Mouse (Mus musculus) adrenal gland, adult (tissue): ENCODE results near the gene Ncor2.

Source experiments
- DNase-seq, 2 experiments: peaks; one replicate each; pipeline ENCODE4 v3.0.0; 2022 to 2023; ENCODE audit warnings: low spot score in 1 of 2; ENCODE audit not compliant: inconsistent age in 2 of 2

Ncor2 gene

DNA sequence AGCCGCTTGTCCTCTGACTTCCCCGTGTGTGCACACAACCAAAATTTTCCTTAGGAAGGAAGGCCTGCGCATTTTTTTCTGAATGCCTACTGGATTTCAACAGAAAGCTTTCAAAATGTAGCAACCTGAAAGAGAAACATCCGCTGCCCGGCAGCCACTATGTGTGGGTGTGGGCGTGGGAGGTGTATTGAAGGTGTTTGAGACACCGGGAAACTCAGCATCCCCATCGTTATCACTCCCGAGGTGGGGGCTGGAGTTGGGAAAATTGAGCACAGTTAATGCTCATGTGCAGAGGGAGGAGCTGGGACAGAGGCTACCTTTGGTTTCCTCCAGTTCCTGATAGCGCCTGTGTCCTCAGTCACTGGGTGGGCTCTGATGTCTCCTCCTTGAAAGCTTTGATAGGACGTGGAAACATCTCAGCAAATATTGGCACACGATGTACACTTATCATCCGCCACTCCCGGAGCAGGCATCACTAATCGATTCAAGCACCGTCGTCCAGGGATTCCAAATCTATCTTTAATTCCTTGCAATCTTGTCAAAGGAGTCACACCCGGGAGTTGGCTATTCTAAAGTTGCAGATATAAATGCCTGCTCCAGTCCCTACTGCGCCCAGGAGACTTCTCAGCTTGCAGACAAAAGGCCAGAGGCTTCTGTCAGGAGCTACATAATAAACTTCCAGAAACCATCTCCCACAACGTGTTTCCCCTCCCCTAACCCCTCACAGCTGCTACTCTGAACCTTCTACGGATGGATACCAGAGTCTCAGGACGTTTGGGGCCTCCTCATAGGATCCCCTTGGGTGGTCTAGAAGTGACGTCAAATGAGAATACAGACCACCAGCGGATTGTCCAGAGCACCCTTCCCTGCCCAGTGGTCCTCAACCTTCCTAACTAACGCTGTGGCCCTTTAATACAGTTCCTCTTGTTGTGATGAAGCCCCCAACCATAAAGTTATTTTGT is 14.7 kb upstream of the Ncor2 start:
- no peak for DNase-seq

- no peak for DNase-seq
Observed at GRCm38 (mm10) chr5:125191608-125192007, 12.6 kb upstream of the Ncor2 start.

GRCm38 (mm10) chr5:125190105-125190813 is 11.2 kb upstream of the Ncor2 start:
- DNase-seq, result no peak

GRCm38 (mm10) chr5:125189625-125190024 is 10.6 kb upstream of the Ncor2 start:
- peak; percentile 93 to 96 for DNase-seq

- peak; percentile 79 to 81 for DNase-seq
Observed at GRCm38 (mm10) chr5:125188812-125189598, 10.0 kb upstream of the Ncor2 start.

GRCm38 (mm10) chr5:125184826-125185225 is 5.8 kb upstream of the Ncor2 start:
- DNase-seq, result no peak

- peak; percentile 39 to 65 for DNase-seq
Observed at GRCm38 (mm10) chr5:125183321-125184003, 4.4 kb upstream of the Ncor2 start.

GRCm38 (mm10) chr5:125180630-125181263 is 1.7 kb upstream of the Ncor2 start:
- DNase-seq, result peak; percentile 35 to 62

DNA sequence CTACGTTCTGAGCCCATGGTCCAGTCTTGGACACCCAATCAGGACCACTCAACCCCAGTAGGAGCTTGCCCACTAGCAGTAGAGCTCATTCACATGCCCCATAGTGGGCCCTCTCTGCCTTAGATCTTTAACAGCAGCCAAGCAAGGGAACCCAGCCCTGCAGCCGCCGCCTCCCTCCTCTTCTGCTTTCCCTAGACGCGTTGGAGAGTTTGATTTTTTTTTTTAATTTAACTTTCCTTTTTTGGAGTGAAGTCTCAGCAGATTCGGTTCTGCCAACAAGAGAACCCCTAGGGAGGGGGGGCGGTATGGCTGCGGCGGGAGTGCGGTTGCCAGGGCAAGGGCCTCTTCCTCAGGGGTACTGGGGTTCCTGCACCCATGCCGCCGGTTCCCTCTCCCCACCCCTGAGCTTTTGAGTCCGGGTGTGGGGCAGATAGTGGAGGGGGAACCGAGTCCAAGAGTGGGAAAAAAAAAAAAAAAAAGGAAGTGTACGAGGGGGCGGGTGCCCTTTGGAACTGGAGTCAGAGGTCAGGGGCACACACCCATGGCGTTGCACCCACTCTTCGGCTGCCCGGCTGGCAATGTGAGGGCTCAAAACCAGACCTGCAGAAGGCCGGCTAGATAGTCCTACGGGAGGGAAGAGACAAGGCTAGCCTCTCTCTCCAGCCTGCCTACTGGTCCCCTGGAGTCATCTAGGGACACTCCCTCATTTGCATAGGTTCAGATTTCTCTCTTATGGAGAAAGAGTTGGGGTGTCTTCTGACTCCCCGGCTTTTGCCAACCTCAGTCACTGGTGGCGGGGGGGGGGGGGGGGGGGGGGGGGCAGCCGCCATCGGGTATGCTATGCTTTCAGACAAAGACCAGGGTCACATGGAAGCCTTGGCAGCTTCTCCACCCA is 963 bp upstream of the Ncor2 start:
- DNase-seq, result peak in 1 of 2 experiments; percentile 89

DNA sequence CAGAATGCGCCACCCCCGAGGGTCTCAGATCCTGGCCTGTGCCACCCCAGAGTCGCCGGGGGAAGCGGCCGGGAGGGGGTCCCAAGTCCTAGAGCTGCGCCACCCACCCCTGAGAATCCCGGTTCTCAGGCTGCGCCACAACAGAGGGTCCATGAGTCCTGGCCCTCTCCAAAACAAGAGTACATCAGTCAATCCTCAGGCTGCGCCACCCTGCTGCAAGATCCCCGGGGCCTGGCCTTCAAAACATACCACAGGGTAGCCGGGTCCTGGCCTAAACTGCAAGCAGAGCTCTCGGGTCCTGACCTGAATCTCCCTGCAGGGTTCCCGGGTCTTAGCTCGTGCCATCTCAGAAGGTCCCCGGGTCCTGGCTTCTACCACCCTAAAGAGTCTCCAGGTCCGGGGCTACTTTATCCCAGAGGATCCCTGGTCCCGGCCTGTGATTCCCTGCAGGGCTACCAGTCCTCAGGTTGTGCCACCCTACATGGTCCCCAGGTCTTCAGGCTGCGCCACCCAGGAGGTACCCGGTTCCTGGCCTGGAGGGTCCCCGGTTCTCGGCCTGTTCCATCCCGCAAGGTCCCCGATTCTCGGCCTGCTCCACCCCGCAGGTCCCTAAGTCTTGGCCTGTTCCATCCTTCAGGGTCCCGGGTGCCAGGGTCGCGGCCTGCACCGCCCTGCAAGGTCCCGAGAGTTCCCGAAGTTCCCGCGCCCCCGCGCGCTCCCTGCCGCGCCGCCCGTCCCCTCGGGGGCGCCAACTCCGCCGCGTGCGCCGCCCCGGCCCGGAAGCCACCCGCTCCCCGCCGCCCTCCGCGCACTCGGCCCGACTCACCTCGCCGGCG is 630 bp downstream of the Ncor2 start:
- peak; percentile 82 to 94 for DNase-seq

DNA sequence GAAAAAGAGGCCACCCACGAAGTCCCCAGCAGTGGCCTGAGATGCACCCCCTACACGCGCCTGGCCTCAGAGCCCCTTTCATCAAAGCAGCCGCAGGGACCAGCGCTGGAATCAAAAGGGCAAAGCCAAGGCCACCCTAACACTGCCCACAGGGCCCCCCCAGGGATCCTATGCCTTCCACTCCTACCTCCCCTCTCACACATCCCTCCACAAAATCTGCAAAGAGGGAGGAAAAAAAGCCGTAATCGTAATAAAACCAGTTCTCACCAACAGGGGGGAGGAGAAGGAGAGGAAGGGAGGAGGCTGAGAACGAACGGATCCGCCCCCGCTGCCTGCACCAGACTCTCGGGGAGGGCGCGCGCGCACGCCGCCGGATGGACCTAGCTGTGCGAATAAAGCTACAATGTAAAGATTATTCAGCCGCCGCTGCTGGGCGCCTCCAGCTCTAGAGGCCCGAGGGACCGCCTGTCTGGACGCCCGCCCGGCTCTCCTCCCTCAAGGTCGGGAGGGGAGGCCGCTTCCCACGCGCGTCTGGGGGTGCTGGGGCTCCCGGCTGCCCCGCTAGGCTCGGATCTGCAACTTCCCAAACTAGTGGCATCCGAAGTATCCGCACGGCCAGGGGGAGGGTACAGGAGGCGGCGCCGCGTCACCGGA is 1.4 kb downstream of the Ncor2 start:
- DNase-seq, result peak; percentile 85 to 94

DNA sequence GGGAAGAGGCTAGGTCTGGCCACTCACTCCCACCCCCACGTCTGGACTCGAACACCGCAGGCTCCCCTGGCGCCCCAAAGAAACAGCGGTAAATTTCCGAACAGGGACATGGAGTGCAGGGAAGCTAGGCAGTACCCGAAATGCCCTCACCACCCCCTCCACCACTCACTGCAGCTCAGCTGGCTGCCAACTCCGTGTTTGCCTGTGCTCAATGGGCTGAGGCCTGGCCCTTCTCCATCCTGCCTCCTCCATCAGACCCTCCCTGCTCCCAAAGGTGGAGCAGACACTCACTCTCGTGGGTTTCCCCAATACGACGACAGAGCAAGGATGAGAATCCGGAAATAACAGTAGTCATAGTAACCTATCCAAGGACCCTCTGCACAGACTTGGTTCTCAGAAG is 2.2 kb downstream of the Ncor2 start:
- peak; percentile 70 to 83 for DNase-seq

DNA sequence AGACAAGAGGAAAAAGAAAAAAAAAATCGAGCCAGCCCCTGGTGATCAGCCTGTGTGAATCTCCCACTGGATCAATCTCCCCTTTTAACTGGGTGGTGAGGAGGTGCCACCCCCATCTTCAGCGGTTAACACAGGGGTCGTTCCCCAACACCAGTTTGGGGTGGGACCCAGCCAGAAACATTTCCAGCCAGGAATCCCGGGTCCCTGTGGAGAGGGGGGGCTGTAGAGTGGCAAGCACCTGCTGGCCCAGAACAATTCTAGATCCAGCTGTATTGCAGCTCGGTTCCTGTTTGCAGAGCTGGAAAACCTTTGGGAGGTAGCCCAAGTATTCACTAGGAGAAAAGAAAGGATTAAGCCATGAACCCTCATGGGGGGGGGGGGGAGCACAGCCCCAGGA is 2.7 kb downstream of the Ncor2 start:
- peak; percentile 33 to 59 for DNase-seq

DNA sequence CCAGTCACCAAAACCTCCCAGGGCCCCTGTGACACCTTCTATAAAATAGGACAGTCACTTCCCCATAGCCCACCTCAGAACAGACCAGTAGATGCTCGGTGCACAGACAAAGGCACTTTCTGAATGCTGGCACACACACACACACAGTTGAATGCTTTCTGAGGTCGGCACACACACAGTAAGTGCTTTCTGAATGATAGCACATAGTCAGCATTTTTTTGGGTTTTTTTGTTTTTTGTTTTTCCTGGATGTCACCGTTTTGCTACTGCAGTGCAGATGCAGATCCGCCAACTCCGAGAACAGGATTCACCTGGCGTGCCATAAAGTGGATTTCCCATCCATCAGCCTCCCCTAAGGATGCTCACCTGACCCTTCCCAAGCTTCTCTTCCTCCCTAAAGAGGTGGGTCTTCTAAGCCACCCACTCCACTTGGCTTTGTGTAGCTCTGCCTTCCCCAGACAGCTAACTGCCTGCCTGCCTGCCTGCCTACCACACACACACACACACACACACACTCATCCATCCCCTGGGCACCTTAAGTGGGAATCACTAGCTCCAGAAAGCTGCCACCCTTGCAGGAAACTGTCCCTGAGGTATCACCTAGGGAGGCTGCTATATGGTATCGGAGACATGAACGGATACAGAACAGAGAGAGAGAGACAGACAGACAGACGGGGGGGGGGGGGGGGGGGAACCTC is 3.2 kb downstream of the Ncor2 start:
- DNase-seq, result no peak

- DNase-seq, result peak; percentile 95 to 97
Observed at GRCm38 (mm10) chr5:125174726-125175672, 4.0 kb downstream of the Ncor2 start.

GRCm38 (mm10) chr5:125173868-125174267 is 5.2 kb downstream of the Ncor2 start:
- DNase-seq, result peak; percentile 33 to 61
